Mouse (Mus musculus) ES-E14 (cell line): ENCODE measurements at regions not wholly inside any gene's neighbourhood (a gene's known extent, or its start where the extent isn't known, plus 50 kb on each side); places are given as distances from the start of the nearest gene placed in this dataset.

Experiments
- DNase-seq: peaks from one replicate; pipeline ENCODE4 v3.0.0-alpha.2; 2013; ENCODE audit warnings: low read depth, low spot score
- H3K27ac ChIP-seq: 2 replicates; pipeline ENCODE4 v1.5.1; 2012; ENCODE audit warnings: low read depth, mild to moderate bottlenecking, low read length, moderate library complexity, mixed read lengths; ENCODE audit not compliant: poor library complexity, insufficient read depth, severe bottlenecking
- H3K36me3 ChIP-seq: 2 replicates; pipeline ENCODE4 v1.6.1; 2012; ENCODE audit warnings: mild to moderate bottlenecking, low read length, moderate library complexity, mixed read lengths; ENCODE audit not compliant: control insufficient read depth, poor library complexity, insufficient read depth, severe bottlenecking
- H3K4me1 ChIP-seq, 2 experiments: fragments of 150-350 bp in 1 of 2; sonication (generic) in 1 of 2; 2 replicates each; pipeline ENCODE4 v1.6.1; 2012; ENCODE audit warnings: low read length in 2 of 2, mild to moderate bottlenecking in 1 of 2, mixed read lengths in 1 of 2; ENCODE audit not compliant: control insufficient read depth in 2 of 2, insufficient read depth in 2 of 2, poor library complexity in 1 of 2
- H3K4me3 ChIP-seq, 2 experiments: fragments of 150-350 bp in 1 of 2; sonication (generic) in 1 of 2; 2 replicates each; pipeline ENCODE4 v1.5.1; 2012; ENCODE audit warnings: low read length in 2 of 2, low read depth in 1 of 2, mild to moderate bottlenecking in 1 of 2, mixed read lengths in 1 of 2; ENCODE audit not compliant: insufficient read depth in 1 of 2, poor library complexity in 1 of 2, severe bottlenecking in 1 of 2
- H3K9ac ChIP-seq: 2 replicates; pipeline ENCODE4 v1.6.1; 2012; ENCODE audit warnings: low read depth, mild to moderate bottlenecking, low read length, mixed read lengths; ENCODE audit not compliant: poor library complexity, insufficient read depth, severe bottlenecking
- H3K9me3 ChIP-seq: fragments of 150-350 bp; sonication (generic); 2 replicates; pipeline ENCODE4 v1.6.1; 2012; ENCODE audit warnings: low read depth, mild to moderate bottlenecking, low read length; ENCODE audit not compliant: control insufficient read depth, insufficient read depth
- CHD2 ChIP-seq: IDR thresholded peaks from 2 replicates; pipeline ENCODE4 v1.6.1; 2014; ENCODE audit warnings: mild to moderate bottlenecking, low read depth, low read length, inconsistent platforms
- HCFC1 ChIP-seq: IDR thresholded peaks from 2 replicates; pipeline ENCODE4 v1.6.1; 2012; ENCODE audit warnings: low read length, inconsistent platforms, borderline replicate concordance; ENCODE audit not compliant: insufficient read depth
- MAFK ChIP-seq: IDR thresholded peaks from 2 replicates; pipeline ENCODE4 v1.6.1; 2014; ENCODE audit warnings: mild to moderate bottlenecking, low read depth, low read length, inconsistent platforms; ENCODE audit not compliant: insufficient read depth
- ZC3H11A ChIP-seq: IDR thresholded peaks from 2 replicates; pipeline ENCODE4 v1.6.1; 2012; ENCODE audit warnings: low read depth, mild to moderate bottlenecking, inconsistent platforms, low read length, borderline replicate concordance
- ZNF384 ChIP-seq: IDR thresholded peaks from 2 replicates; pipeline ENCODE4 v1.6.1; 2012; ENCODE audit warnings: low read depth, low read length, inconsistent platforms
- in situ Hi-C, 2 experiments: fragments of 600-800 bp; cut with MboI; formaldehyde crosslinking; loops; one replicate each; pipeline ENCODE4 v1.15.1; 2025; ENCODE audit warnings: low sequenced_read_pairs in 2 of 2, inconsistent platforms in 1 of 2; ENCODE audit not compliant: unreplicated experiment in 2 of 2

GRCm38 (mm10) chr11:64267547-64267946 is 167.6 kb upstream of the Hs3st3a1 start:
- no peak overlapping the region for H3K9ac ChIP-seq
- TF ChIP-seq ZC3H11A (no peak), ZNF384 (no peak), CHD2 (no peak), HCFC1 (no peak), MAFK (no peak)

DNA sequence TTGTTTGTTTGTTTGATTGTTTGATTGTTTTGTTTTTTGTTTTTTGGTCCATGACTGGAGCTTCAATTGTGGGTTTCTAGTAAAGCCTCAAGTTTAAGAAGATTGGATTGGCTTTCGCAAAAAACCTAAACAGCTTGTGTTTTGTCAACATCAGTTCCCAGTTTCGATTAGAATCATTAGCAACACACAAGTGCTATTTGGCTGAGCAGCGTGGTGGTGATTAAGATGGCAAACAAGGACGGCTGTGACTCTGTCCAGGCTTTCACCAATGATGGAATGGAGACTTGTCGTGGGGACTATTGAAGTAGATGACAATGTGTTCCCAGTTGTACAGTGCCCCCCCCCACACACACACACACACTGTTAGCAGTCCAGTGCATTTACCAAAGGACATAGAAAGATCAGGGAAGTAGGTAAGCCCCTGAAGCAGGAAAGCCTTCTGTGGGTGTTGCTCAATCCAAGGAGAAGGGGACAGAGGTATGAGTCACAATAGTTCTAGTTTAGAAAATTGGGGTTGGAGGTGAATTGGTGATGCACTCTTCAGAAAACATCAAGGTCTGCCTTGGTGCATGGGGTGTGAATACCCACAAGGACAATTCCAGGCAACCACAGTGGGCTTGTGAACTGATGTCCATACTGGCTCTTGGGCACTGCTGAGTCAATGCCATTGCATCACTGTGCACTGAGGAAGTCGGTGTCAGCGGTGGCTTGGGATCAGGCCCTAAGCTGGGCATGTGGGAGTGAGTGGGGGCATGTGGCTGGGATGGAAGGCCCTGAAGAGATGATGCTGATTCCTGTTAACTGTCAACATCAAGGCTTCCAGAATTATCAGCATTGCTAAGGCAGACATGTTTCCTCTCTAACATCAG is 174.5 kb upstream of the Cox10 start:
- TF ChIP-seq CHD2 (no peak), ZNF384 (no peak), ZC3H11A (no peak), HCFC1 (no peak), MAFK (no peak)
- DNase-seq, result no peak
- H3K4me3 ChIP-seq, result no peak overlapping the region
- in situ Hi-C loops, result no loop called here
- H3K36me3 ChIP-seq, result no peaks in the 10 kb centered on the region
- H3K9me3 ChIP-seq, result no peaks in the 10 kb centered on the region
- H3K27ac ChIP-seq, result no peak overlapping the region
- H3K9ac ChIP-seq, result no peak overlapping the region
- H3K4me1 ChIP-seq, result no peaks in the 10 kb centered on the region

More at GRCm38 (mm10) chr11:64267547-64267946, 167.6 kb upstream of the Hs3st3a1 start:
- no peaks in the 10 kb centered on the region for H3K9me3 ChIP-seq
- H3K4me1 ChIP-seq, result no peaks in the 10 kb centered on the region
- in situ Hi-C loops, result no loop called here
- no peak overlapping the region for H3K27ac ChIP-seq
- H3K4me3 ChIP-seq, result no peak overlapping the region
- H3K36me3 ChIP-seq, result no peaks in the 10 kb centered on the region
- DNase-seq, result no peak

DNA sequence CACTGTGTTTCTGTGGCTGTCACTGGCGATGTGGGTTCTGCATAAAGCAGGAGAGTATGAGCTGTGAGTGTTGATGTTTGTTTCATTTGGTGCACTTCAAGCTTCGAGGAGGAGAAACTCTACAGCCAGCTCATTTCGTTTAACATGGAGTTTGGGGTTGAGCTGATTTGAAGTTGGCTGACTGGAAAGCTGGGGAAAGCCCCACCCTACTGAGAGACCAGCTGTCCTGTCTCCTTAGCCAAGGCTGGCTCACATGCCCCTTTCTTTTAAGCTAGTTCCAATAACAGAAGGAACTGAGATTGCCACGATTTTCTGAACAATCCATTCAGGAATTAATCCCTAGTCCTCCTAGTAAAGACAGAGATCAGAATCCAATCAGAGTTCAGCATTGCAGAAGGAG is 157.6 kb upstream of the Cox10 start:
- no peaks in the 10 kb centered on the region for H3K36me3 ChIP-seq
- H3K4me3 ChIP-seq, result no peak overlapping the region
- H3K4me1 ChIP-seq, result no peaks in the 10 kb centered on the region
- no peak for DNase-seq
- H3K9ac ChIP-seq, result no peak overlapping the region
- in situ Hi-C loops, result no loop called here
- no peak overlapping the region for H3K27ac ChIP-seq
- TF ChIP-seq CHD2 (no peak), ZC3H11A (no peak), HCFC1 (no peak), MAFK (no peak), ZNF384 (no peak)
- no peaks in the 10 kb centered on the region for H3K9me3 ChIP-seq

- no peaks in the 10 kb centered on the region for H3K4me1 ChIP-seq
- TF ChIP-seq CHD2 (no peak), ZC3H11A (no peak), HCFC1 (no peak), ZNF384 (no peak), MAFK (no peak)
- H3K9me3 ChIP-seq, result no peaks in the 10 kb centered on the region
- in situ Hi-C loops, result no loop called here
- no peak overlapping the region for H3K27ac ChIP-seq
- no peak for DNase-seq
- no peak overlapping the region for H3K4me3 ChIP-seq
- H3K9ac ChIP-seq, result no peak overlapping the region
- H3K36me3 ChIP-seq, result no peaks in the 10 kb centered on the region
Observed at GRCm38 (mm10) chr11:64230071-64230470, 150.8 kb upstream of the Cox10 start.
